Mouse (Mus musculus): Measurements from ENCODE around the gene Vmn1r29. TPM values are rescaled to one million over a fixed set of nuclear protein-coding genes. Genes with fewer than 3 reads are reported as not detected.
"Not testable (repeated sequence)": the region's sequence is repeated elsewhere in the genome, so short reads cannot be mapped to it uniquely, and the experiment has no call there.

Vmn1r29 gene
- not detected in 2 replicates for polyA plus RNA-seq (2014; fragmentation: Nextera tagmentation; extraction: Ambion mirVana)

- Histone ChIP-seq H3K36me3 (ENCODE audit: control insufficient read depth, insufficient read depth, low read length) (no peaks in the 10 kb centered on the region), H3K27ac (replicated peaks in 1 of 2; ENCODE audit: control insufficient read depth in 1 of 2, insufficient read depth in 1 of 2, low read depth in 2 of 2, low read length in 2 of 2) (no peak within 1 kb of the TSS), H3K4me2 (ENCODE audit: low read length) (no peak within 1 kb of the TSS), H3K27me3 (ENCODE audit: control insufficient read depth, insufficient read depth, low read length) (no peaks in the 10 kb centered on the region), H3K4me3 (ENCODE audit: control insufficient read depth in 1 of 2, insufficient read depth in 1 of 2, low read depth in 1 of 2, low read length in 2 of 2) (no peak within 1 kb of the TSS), H3K9ac (ENCODE audit: low read length) (no peak within 1 kb of the TSS), H3K9me3 (ENCODE audit: control insufficient read depth, low read length) (no peaks in the 10 kb centered on the region), H3K4me1 (ENCODE audit: control insufficient read depth in 2 of 2, insufficient read depth in 2 of 2, low read length in 2 of 2) (no peaks in the 10 kb centered on the region)
- no peak for ATAC-seq (ENCODE audit: insufficient number of reproducible peaks, insufficient read depth, low FRiP score, low read depth)
Observed at GRCm38 (mm10) chr6:58301249-58301648, at the start of gene Vmn1r29. TSS of gene Vmn1r29 (plus strand) at chr6:58301549.

GRCm38 (mm10) chr6:58261737-58262136 lies 39.6 kb upstream of the Vmn1r29 start, which contains the start of gene Vmn1r28:
TSS of gene Vmn1r28 (plus strand) at chr6:58262037.
- H3K4me3 ChIP-seq (ENCODE audit: control insufficient read depth in 1 of 2, insufficient read depth in 1 of 2, low read depth in 1 of 2, low read length in 2 of 2) = no peak within 1 kb of the TSS
- H3K4me2 ChIP-seq (ENCODE audit: low read length) = no peak within 1 kb of the TSS
- no peaks in the 10 kb centered on the region for H3K4me1 ChIP-seq (ENCODE audit: control insufficient read depth in 2 of 2, insufficient read depth in 2 of 2, low read length in 2 of 2)
- H3K27ac ChIP-seq (replicated peaks in 1 of 2; ENCODE audit: control insufficient read depth in 1 of 2, insufficient read depth in 1 of 2, low read depth in 2 of 2, low read length in 2 of 2) = no peak within 1 kb of the TSS
- H3K36me3 ChIP-seq (ENCODE audit: control insufficient read depth, insufficient read depth, low read length) = no peaks in the 10 kb centered on the region
- WGBS = 73% methylated on average over 1 of the region's 1 CpGs
- ATAC-seq (ENCODE audit: insufficient number of reproducible peaks, insufficient read depth, low FRiP score, low read depth) = no peak
- no peaks in the 10 kb centered on the region for H3K27me3 ChIP-seq (ENCODE audit: control insufficient read depth, insufficient read depth, low read length)
- no peak within 1 kb of the TSS for H3K9ac ChIP-seq (ENCODE audit: low read length)
- H3K9me3 ChIP-seq (ENCODE audit: control insufficient read depth, low read length) = no peaks in the 10 kb centered on the region

DNA sequence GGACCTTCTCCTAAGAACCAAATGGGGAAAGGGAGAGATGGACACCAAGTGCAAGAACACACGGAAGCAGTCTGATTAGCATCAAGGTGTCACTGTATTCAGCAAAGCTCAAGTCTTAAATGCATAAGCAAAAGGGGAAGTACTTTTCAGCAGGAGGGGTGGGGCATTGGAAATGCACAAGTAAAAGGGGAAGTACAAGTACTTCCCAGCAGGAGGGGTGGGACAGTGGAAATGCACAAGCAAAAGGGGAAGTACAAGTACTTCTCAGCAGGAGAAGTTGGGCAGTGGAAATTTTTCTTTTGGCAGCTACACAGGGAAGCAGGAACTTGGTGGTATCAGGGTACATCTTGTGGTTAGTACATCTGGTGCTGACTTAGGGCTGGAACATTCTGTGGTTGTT lies 21.7 kb upstream of the Vmn1r29 start:
- H3K27ac ChIP-seq (replicated peaks in 1 of 2; ENCODE audit: control insufficient read depth in 1 of 2, insufficient read depth in 1 of 2, low read depth in 2 of 2, low read length in 2 of 2); ATAC-seq (ENCODE audit: insufficient number of reproducible peaks, insufficient read depth, low FRiP score, low read depth); H3K9ac ChIP-seq (ENCODE audit: low read length); H3K4me1 ChIP-seq (ENCODE audit: control insufficient read depth in 2 of 2, insufficient read depth in 2 of 2, low read length in 2 of 2); H3K36me3 ChIP-seq (ENCODE audit: control insufficient read depth, insufficient read depth, low read length); H3K9me3 ChIP-seq (ENCODE audit: control insufficient read depth, low read length); H3K4me2 ChIP-seq (ENCODE audit: low read length); H3K27me3 ChIP-seq (ENCODE audit: control insufficient read depth, insufficient read depth, low read length); H3K4me3 ChIP-seq (ENCODE audit: control insufficient read depth in 1 of 2, insufficient read depth in 1 of 2, low read depth in 1 of 2, low read length in 2 of 2): not testable (repeated sequence)
- WGBS = 100% methylated on average over 1 of the region's 1 CpGs

DNA sequence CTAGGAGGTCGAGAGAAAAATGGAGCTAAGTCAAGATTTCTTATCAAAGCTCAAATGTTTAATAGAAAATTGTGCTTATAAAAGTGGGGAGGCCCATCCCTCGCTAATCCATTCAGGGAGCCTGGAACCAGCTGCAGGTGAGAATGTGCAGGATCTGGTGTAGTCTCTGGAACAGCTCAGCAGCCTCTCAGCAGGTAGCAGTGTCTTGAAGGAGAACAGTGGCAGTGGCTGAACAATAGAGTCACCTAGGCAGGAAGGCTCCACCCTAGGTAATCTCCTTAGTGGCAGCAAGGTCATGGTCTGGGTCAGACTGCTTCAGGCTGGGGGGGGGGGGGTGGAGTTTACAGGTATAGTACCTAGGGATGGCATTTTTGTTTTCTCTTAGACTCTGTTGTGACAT lies 9.1 kb upstream of the Vmn1r29 start:
- no peaks in the 10 kb centered on the region for H3K36me3 ChIP-seq (ENCODE audit: control insufficient read depth, insufficient read depth, low read length)
- no peak overlapping the region for H3K9ac ChIP-seq (ENCODE audit: low read length)
- H3K4me2 ChIP-seq (ENCODE audit: low read length) = no peak overlapping the region
- no peak overlapping the region for H3K4me3 ChIP-seq (ENCODE audit: control insufficient read depth in 1 of 2, insufficient read depth in 1 of 2, low read depth in 1 of 2, low read length in 2 of 2)
- ATAC-seq (ENCODE audit: insufficient number of reproducible peaks, insufficient read depth, low FRiP score, low read depth) = no peak
- 57% methylated on average over 2 of the region's 2 CpGs for WGBS
- H3K9me3 ChIP-seq (ENCODE audit: control insufficient read depth, low read length) = no peaks in the 10 kb centered on the region
- H3K4me1 ChIP-seq (ENCODE audit: control insufficient read depth in 2 of 2, insufficient read depth in 2 of 2, low read length in 2 of 2) = no peaks in the 10 kb centered on the region
- no peak overlapping the region for H3K27ac ChIP-seq (replicated peaks in 1 of 2; ENCODE audit: control insufficient read depth in 1 of 2, insufficient read depth in 1 of 2, low read depth in 2 of 2, low read length in 2 of 2)
- H3K27me3 ChIP-seq (ENCODE audit: control insufficient read depth, insufficient read depth, low read length) = no peaks in the 10 kb centered on the region

- not testable (repeated sequence) for H3K36me3 ChIP-seq (ENCODE audit: control insufficient read depth, insufficient read depth, low read length); H3K9ac ChIP-seq (ENCODE audit: low read length); H3K27me3 ChIP-seq (ENCODE audit: control insufficient read depth, insufficient read depth, low read length); H3K4me1 ChIP-seq (ENCODE audit: control insufficient read depth in 2 of 2, insufficient read depth in 2 of 2, low read length in 2 of 2); H3K4me3 ChIP-seq (ENCODE audit: control insufficient read depth in 1 of 2, insufficient read depth in 1 of 2, low read depth in 1 of 2, low read length in 2 of 2); H3K27ac ChIP-seq (replicated peaks in 1 of 2; ENCODE audit: control insufficient read depth in 1 of 2, insufficient read depth in 1 of 2, low read depth in 2 of 2, low read length in 2 of 2); H3K4me2 ChIP-seq (ENCODE audit: low read length); ATAC-seq (ENCODE audit: insufficient number of reproducible peaks, insufficient read depth, low FRiP score, low read depth); H3K9me3 ChIP-seq (ENCODE audit: control insufficient read depth, low read length)
- WGBS = 72% methylated on average over 19 of the region's 19 CpGs
Observed at GRCm38 (mm10) chr6:58298511-58298910, 2.8 kb upstream of the Vmn1r29 start.

DNA sequence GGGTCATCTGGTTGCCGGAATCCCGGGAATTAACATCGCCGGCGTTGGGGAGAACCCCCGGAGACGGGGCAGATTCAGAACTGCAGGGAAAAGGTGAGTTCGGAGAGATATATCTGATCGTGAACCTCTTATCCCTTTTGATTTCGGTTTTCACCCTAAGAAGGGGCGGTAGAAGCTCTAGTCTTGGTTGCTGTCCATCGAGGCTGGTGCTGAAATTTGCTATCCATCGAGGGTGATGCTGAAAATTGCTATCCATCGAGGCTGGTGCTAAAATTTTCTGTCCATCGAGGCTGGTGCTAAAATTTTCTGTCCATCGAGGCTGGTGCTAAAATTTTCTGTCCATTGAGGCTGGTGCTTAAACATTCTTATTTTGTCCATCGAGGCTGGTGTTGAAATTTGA lies 29.3 kb downstream of the Vmn1r29 start:
- not testable (repeated sequence) for H3K4me2 ChIP-seq (ENCODE audit: low read length); H3K4me1 ChIP-seq (ENCODE audit: control insufficient read depth in 2 of 2, insufficient read depth in 2 of 2, low read length in 2 of 2); H3K36me3 ChIP-seq (ENCODE audit: control insufficient read depth, insufficient read depth, low read length); H3K4me3 ChIP-seq (ENCODE audit: control insufficient read depth in 1 of 2, insufficient read depth in 1 of 2, low read depth in 1 of 2, low read length in 2 of 2); H3K27me3 ChIP-seq (ENCODE audit: control insufficient read depth, insufficient read depth, low read length); ATAC-seq (ENCODE audit: insufficient number of reproducible peaks, insufficient read depth, low FRiP score, low read depth); H3K9me3 ChIP-seq (ENCODE audit: control insufficient read depth, low read length); H3K9ac ChIP-seq (ENCODE audit: low read length); H3K27ac ChIP-seq (replicated peaks in 1 of 2; ENCODE audit: control insufficient read depth in 1 of 2, insufficient read depth in 1 of 2, low read depth in 2 of 2, low read length in 2 of 2)
- 75% methylated on average over 17 of the region's 17 CpGs for WGBS

Other genes starting within 250 kb of the Vmn1r29 start
- gene Vmn1r27, start 82.7 kb upstream of the Vmn1r29 start, polyA plus RNA-seq (2014; fragmentation: Nextera tagmentation; extraction: Ambion mirVana) = not detected in 2 replicates
- not detected in 2 replicates for gene Vmn1r28, start 39.5 kb upstream of the Vmn1r29 start, polyA plus RNA-seq (2014; fragmentation: Nextera tagmentation; extraction: Ambion mirVana)
- gene Vmn1r30, start 141.8 kb downstream of the Vmn1r29 start, polyA plus RNA-seq (2014; fragmentation: Nextera tagmentation; extraction: Ambion mirVana) = not detected in 2 replicates
- not detected in 2 replicates for gene Vmn1r31, start 173.8 kb downstream of the Vmn1r29 start, polyA plus RNA-seq (2014; fragmentation: Nextera tagmentation; extraction: Ambion mirVana)